Mouse (Mus musculus): Measurements from ENCODE around the gene Tmprss5. TPM values are rescaled to one million over a fixed set of nuclear protein-coding genes. Genes with fewer than 3 reads are reported as not detected.

The Tmprss5 gene
- total RNA-seq, 4 experiments from 2014 or later, result 0.42 to 1.1 (median 0.86) TPM

Other genes with a start within 250 kb of the Tmprss5 start
- 10 to 100 TPM; 35.2 to 79.6 (median 54.4) TPM for gene Zbtb16, start 245.0 kb upstream of the Tmprss5 start, total RNA-seq (2022)
- 10 to 100 TPM in 2 of 4 experiments, 1 to 10 TPM in 2; 4.7 to 14.2 (median 8.5) TPM for gene Htr3a, start 170.2 kb upstream of the Tmprss5 start, total RNA-seq (2022)
- gene Htr3b, start 116.3 kb upstream of the Tmprss5 start, total RNA-seq (2022), result under 1 TPM; 0.14 to 0.28 (median 0.25) TPM
- gene Usp28, start 95.9 kb upstream of the Tmprss5 start, total RNA-seq (2022), result 10 to 100 TPM; 10.4 to 21.0 (median 15.9) TPM
- gene Zw10, start 25.6 kb upstream of the Tmprss5 start, total RNA-seq (2022), result 10 to 100 TPM; 14.6 to 22.2 (median 19.4) TPM
- not detected for gene Gm4894, start 169.3 kb downstream of the Tmprss5 start, total RNA-seq (2022)